Mouse (Mus musculus): Measurements from ENCODE around the gene Eef1a1. TPM values are rescaled to one million over a fixed set of nuclear protein-coding genes. Genes with fewer than 3 reads are reported as not detected.
"Not testable (repeated sequence)": the region's sequence is repeated elsewhere in the genome, so short reads cannot be mapped to it uniquely, and the experiment has no call there.

Eef1a1 gene
- polyA plus RNA-seq, 1 experiment from 2014 or later, result 4,456 TPM

DNA sequence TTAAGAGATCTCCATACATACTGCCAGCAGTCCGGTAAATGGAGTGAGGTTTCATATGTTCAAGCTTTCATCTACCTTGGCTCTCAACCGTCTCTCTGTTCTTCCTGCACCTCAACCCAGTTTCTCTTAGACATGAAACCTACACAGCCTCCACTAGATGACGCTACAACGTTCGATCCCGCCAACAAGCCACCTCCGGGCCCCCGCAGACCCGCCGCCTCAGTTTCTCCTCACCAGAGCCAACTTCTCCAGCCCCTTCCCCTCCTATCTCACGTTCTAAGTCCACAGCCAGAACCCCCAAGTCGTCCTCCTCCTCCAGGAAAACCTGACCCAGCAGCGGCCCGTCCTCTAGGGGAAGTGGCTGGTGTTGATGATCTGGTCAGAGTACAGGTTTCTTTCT is 32.7 kb upstream of the Eef1a1 start:
- peak; percentile 18 for ATAC-seq
- H3K4me2 ChIP-seq (replicated peaks), result peak overlapping the region; percentile 85
- no peaks in the 10 kb centered on the region for H3K36me3 ChIP-seq
- peak overlapping the region; percentile 74 for H3K27ac ChIP-seq
- H3K4me3 ChIP-seq (replicated peaks), result peak overlapping the region; percentile 47
- no peaks in the 10 kb centered on the region for H3K27me3 ChIP-seq (replicated peaks)
- peak overlapping the region; percentile 42; the same call in 1 of the 2 replicates for H3K9ac ChIP-seq
- no peaks in the 10 kb centered on the region for H3K9me3 ChIP-seq
- peaks cover 12% of the 10 kb centered on the region for H3K4me1 ChIP-seq (replicated peaks)
- 31% methylated on average over 14 of the region's 14 CpGs for WGBS

- H3K27me3 ChIP-seq (replicated peaks), result no peaks in the 10 kb centered on the region
- peak overlapping the region; percentile 42 for H3K9ac ChIP-seq
- H3K36me3 ChIP-seq, result no peaks in the 10 kb centered on the region
- peaks cover 12% of the 10 kb centered on the region for H3K4me1 ChIP-seq (replicated peaks)
- peak overlapping the region; percentile 47 for H3K4me3 ChIP-seq (replicated peaks)
- peak; percentile 61 for ATAC-seq
- WGBS, result 3% methylated on average over 40 of the region's 40 CpGs
- peak overlapping the region; percentile 85 for H3K4me2 ChIP-seq (replicated peaks)
- peak overlapping the region; percentile 74 for H3K27ac ChIP-seq
- H3K9me3 ChIP-seq, result no peaks in the 10 kb centered on the region
These were observed 32.0 kb upstream of the Eef1a1 start for GRCm38 (mm10) chr9:78520780-78521601.

- Histone ChIP-seq H3K4me2 (replicated peaks) (peak overlapping the region; percentile 85), H3K4me3 (replicated peaks) (peak overlapping the region; percentile 47), H3K9me3 (no peaks in the 10 kb centered on the region), H3K9ac (peak overlapping the region; percentile 42), H3K27ac (peak overlapping the region; percentile 74), H3K4me1 (replicated peaks) (peaks cover 9% of the 10 kb centered on the region), H3K36me3 (no peaks in the 10 kb centered on the region), H3K27me3 (replicated peaks) (no peaks in the 10 kb centered on the region)
- ATAC-seq, result peak; percentile 91
- 4% methylated on average over 15 of the region's 15 CpGs for WGBS
These were observed 31.3 kb upstream of the Eef1a1 start for GRCm38 (mm10) chr9:78520127-78520779.

DNA sequence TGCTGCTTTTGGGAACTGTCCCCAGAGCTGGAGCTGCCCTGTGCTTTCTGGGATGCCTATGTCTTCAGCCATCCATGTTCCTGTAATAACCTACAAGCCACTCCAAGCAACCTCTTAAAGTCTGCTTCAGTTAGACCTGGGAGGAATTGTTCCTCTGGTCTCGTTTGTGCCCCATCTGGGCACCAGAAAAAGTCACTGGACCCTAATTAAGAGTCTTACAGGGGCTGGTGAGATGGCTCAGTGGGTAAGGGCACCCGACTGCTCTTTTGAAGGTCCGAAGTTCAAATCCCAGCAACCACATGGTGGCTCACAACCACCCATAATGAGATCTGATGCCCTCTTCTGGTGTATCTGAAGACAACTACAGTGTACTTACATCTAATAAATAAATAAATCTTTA is 28.3 kb upstream of the Eef1a1 start:
- H3K4me2 ChIP-seq (replicated peaks); H3K9ac ChIP-seq; H3K4me3 ChIP-seq (replicated peaks); ATAC-seq; H3K9me3 ChIP-seq; H3K36me3 ChIP-seq; H3K27ac ChIP-seq; H3K27me3 ChIP-seq (replicated peaks); H3K4me1 ChIP-seq (replicated peaks): not testable (repeated sequence)
- WGBS, result 62% methylated on average over 3 of the region's 3 CpGs

- Histone ChIP-seq H3K27me3 (replicated peaks) (no peaks in the 10 kb centered on the region), H3K4me3 (replicated peaks) (no peak overlapping the region), H3K9me3 (no peaks in the 10 kb centered on the region), H3K36me3 (no peaks in the 10 kb centered on the region), H3K27ac (no peak overlapping the region), H3K9ac (no peak overlapping the region), H3K4me2 (replicated peaks) (no peak overlapping the region), H3K4me1 (replicated peaks) (peaks cover 6% of the 10 kb centered on the region)
- WGBS, result 66% methylated on average over 3 of the region's 3 CpGs
- no peak for ATAC-seq
These were observed 27.2 kb upstream of the Eef1a1 start for GRCm38 (mm10) chr9:78516125-78516524.

DNA sequence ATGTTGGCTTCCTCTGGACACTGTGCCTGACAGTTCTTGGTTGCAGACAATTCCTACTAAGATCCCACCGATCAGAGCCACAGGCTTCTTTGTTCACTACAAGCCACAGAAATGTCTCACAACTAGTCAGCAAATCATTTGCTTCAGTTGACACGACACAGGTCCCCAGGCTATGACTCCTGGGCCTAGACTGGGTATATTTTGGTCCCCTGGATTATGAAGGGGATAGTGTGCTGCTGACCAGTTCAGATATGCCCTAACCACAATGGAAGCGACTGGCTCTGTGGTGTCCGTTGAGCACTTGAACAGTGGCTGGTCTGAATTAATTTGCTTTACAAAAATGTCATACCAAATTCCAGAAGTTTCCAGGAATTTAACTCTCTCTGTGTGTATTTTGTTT is 25.7 kb upstream of the Eef1a1 start:
- Histone ChIP-seq H3K4me2 (replicated peaks) (no peak overlapping the region), H3K27ac (no peak overlapping the region), H3K4me1 (replicated peaks) (no peaks in the 10 kb centered on the region), H3K36me3 (no peaks in the 10 kb centered on the region), H3K27me3 (replicated peaks) (no peaks in the 10 kb centered on the region), H3K4me3 (replicated peaks) (no peak overlapping the region), H3K9ac (no peak overlapping the region), H3K9me3 (no peaks in the 10 kb centered on the region)
- no peak for ATAC-seq
- 79% methylated on average over 4 of the region's 4 CpGs for WGBS

- Histone ChIP-seq H3K4me3 (replicated peaks) (no peak overlapping the region), H3K27me3 (replicated peaks) (no peaks in the 10 kb centered on the region), H3K9me3 (no peaks in the 10 kb centered on the region), H3K36me3 (no peaks in the 10 kb centered on the region), H3K4me1 (replicated peaks) (no peaks in the 10 kb centered on the region), H3K9ac (no peak overlapping the region), H3K4me2 (replicated peaks) (no peak overlapping the region), H3K27ac (no peak overlapping the region)
- 63% methylated on average over 6 of the region's 6 CpGs for WGBS
- ATAC-seq, result no peak
These were observed 25.0 kb upstream of the Eef1a1 start for GRCm38 (mm10) chr9:78513776-78514500.

DNA sequence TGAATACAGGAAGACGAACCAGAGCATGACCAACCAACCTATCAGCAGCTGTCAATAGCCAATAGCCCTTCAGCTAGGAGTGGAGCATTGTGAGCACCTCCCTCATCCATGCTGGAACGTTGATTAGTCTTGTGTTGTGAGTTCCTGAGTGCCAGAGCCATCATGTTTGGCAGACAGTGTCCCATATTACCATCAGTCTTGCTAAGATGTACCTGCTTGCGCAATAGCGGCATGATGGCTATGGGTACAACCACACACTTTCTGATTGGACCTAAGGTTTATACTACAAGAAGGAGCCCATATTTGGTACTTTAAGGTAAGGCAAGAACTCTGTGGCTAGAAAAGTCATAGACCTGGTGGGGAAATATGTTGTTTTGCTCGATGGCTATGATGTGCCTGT is 22.8 kb upstream of the Eef1a1 start:
- Histone ChIP-seq H3K4me3 (replicated peaks) (no peak overlapping the region), H3K9ac (no peak overlapping the region), H3K27ac (no peak overlapping the region), H3K4me2 (replicated peaks) (no peak overlapping the region), H3K27me3 (replicated peaks) (no peaks in the 10 kb centered on the region), H3K4me1 (replicated peaks) (0 out of 2 replicates have a peak, but pooled peaks cover 2% of the 10 kb centered on the region), H3K9me3 (no peaks in the 10 kb centered on the region), H3K36me3 (no peaks in the 10 kb centered on the region)
- no peak for ATAC-seq
- 94% methylated on average over 5 of the region's 5 CpGs for WGBS

- Histone ChIP-seq H3K9me3 (no peaks in the 10 kb centered on the region), H3K4me2 (replicated peaks) (no peak overlapping the region), H3K27me3 (replicated peaks) (no peaks in the 10 kb centered on the region), H3K9ac (no peak overlapping the region), H3K36me3 (no peaks in the 10 kb centered on the region), H3K27ac (no peak overlapping the region), H3K4me3 (replicated peaks) (no peak overlapping the region), H3K4me1 (replicated peaks) (peaks cover 12% of the 10 kb centered on the region)
- WGBS, result 77% methylated on average over 16 of the region's 16 CpGs
- ATAC-seq, result no peak
These were observed 19.3 kb upstream of the Eef1a1 start for GRCm38 (mm10) chr9:78508106-78508786.

DNA sequence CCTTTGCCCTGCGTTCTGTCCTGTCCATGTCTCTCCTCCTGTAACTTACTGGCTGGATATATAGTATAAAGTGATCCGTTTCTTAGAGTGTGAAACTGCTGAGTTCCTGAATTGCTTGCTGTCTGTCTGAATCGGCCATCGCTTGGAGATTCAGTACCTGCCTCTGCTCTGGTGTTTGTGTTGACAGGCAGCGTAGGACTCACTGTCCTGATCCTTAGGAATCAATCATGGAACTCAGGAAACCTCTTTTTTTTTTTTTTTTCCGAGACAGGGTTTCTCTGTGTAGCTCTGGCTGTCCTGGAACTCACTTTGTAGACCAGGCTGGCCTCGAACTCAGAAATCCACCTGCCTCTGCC is 17.7 kb upstream of the Eef1a1 start:
- Histone ChIP-seq H3K4me2 (replicated peaks) (no peak overlapping the region), H3K9ac (no peak overlapping the region), H3K4me1 (replicated peaks) (peaks cover 12% of the 10 kb centered on the region), H3K27me3 (replicated peaks) (no peaks in the 10 kb centered on the region), H3K9me3 (no peaks in the 10 kb centered on the region), H3K27ac (no peak overlapping the region), H3K4me3 (replicated peaks) (no peak overlapping the region), H3K36me3 (no peaks in the 10 kb centered on the region)
- WGBS, result 57% methylated on average over 7 of the region's 7 CpGs
- ATAC-seq, result no peak

DNA sequence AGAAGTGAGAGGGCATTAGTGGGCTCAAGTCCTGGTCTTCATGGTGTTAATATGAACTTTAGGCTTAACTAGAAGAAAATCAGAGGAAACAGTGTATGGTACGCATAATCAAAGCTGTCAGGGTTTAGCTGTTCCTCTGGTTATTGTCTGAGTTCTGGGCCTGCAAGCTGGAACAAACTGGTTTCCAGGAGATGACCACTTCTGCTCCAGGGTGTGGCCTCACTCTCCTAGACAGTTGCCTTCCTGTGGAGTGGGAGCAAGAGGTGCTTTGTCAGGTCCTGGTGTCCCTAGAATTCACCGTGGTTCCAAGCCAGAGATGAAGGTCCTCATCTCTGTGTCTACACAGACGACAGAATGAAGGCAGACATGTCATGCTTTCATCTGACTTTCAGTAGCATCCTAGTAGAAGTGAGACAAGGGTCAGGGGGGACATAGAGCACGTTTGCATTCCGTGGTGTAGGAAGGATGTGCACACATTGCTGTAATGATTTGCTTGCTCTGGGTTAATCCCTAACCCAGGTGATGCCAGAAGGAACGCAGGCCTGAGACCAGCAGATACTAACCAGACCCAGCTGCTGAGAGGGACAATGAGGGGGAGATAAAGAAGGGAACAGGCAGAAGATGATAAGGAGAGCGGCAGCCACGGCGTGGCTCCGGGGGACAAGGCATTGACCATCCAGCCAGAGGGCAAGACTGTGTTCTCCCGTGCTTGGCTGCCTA is 17.2 kb upstream of the Eef1a1 start:
- 0 out of 2 replicates have a peak overlapping the region, but pooled peaks have one; percentile 17 for H3K27ac ChIP-seq
- no peaks in the 10 kb centered on the region for H3K9me3 ChIP-seq
- H3K4me3 ChIP-seq (replicated peaks), result no peak overlapping the region
- ATAC-seq, result peak; percentile 73
- H3K4me1 ChIP-seq (replicated peaks), result peaks cover 12% of the 10 kb centered on the region
- no peaks in the 10 kb centered on the region for H3K36me3 ChIP-seq
- H3K4me2 ChIP-seq (replicated peaks), result no peak overlapping the region
- H3K27me3 ChIP-seq (replicated peaks), result no peaks in the 10 kb centered on the region
- WGBS, result 26% methylated on average over 11 of the region's 11 CpGs
- no peak overlapping the region for H3K9ac ChIP-seq

All from intestine, embryonic 15.5 days (tissue).